ENCODE assay signal across 22 mouse cellular contexts in genomic region chr2:98269562-98269961, GRCm38 (mm10).
A peak's percentile ranks its signal among the peaks of the same experiment; 100 is the strongest.
DNase-seq lines count a peak whose midpoint lies in the region; ATAC-seq lines count a peak whose summit lies in the region.
"Had no signal": no experiment of that assay in that cellular context is flagged by ENCODE, and none has a peak within 500 bp of the region (broad histone marks: within the 10 kb centered on the region; RNA-seq: fewer than 3 reads in every experiment).

No protein-coding gene starts in this region.

- no peak for ATAC-seq in neural tube, embryonic 15.5 days (ENCODE audit: low FRiP score)
- ATAC-seq: forebrain, embryonic 16.5 days; intestine, postnatal 0 days had no signal

- no peaks in the 10 kb centered on the region for H3K9me3 ChIP-seq in embryonic facial prominence, embryonic 10.5 days
- no peaks in the 10 kb centered on the region for H3K9me3 ChIP-seq in neural tube, embryonic 15.5 days (replicated peaks)
- H3K9me3 ChIP-seq: embryonic facial prominence, embryonic 12.5 days; G1E; hindbrain, embryonic 13.5 days; kidney, embryonic 15.5 days; limb, embryonic 13.5 days; lung, embryonic 15.5 days; midbrain, embryonic 12.5 days; neural tube, embryonic 12.5 days had no signal

- no peak overlapping the region for H3K9ac ChIP-seq in neural tube, embryonic 15.5 days (replicated peaks)
- H3K9ac ChIP-seq: embryonic facial prominence, embryonic 12.5 days; hindbrain, embryonic 13.5 days; kidney, embryonic 15.5 days; limb, embryonic 13.5 days; liver, embryonic 14.5 days; lung, embryonic 15.5 days; midbrain, embryonic 12.5 days; neural tube, embryonic 12.5 days had no signal

- H3K4me1 ChIP-seq in embryonic facial prominence, embryonic 10.5 days: peaks cover 3% of the 10 kb centered on the region; the same call in 1 of the 2 replicates
- H3K4me1 ChIP-seq in neural tube, embryonic 15.5 days: no peaks in the 10 kb centered on the region
- H3K4me1 ChIP-seq: embryonic facial prominence, embryonic 12.5 days; hindbrain, embryonic 13.5 days; kidney, embryonic 15.5 days; limb, embryonic 13.5 days; lung, embryonic 15.5 days; midbrain, embryonic 12.5 days; neural tube, embryonic 12.5 days had no signal

- WGBS in embryonic facial prominence, embryonic 10.5 days: 16% methylated on average over 1 of the region's 1 CpGs
- 51% methylated on average over 1 of the region's 1 CpGs for WGBS in neural tube, embryonic 15.5 days

- H3K4me2 ChIP-seq in neural tube, embryonic 15.5 days: no peak overlapping the region
- H3K4me2 ChIP-seq: embryonic facial prominence, embryonic 12.5 days; hindbrain, embryonic 13.5 days; kidney, embryonic 15.5 days; limb, embryonic 13.5 days; lung, embryonic 15.5 days; midbrain, embryonic 12.5 days; neural tube, embryonic 12.5 days had no signal

- DNase-seq in embryo, embryonic 10 days (ENCODE audit: low spot score): peak; percentile 14
- no peak for DNase-seq in embryo, embryonic 9.5 days (ENCODE audit: extremely low spot score)
- peak; percentile 24 for DNase-seq in brain, adult 2 months (ENCODE audit: low read depth, low spot score)
- peak; percentile 2 for DNase-seq in cerebellum, adult 9-11 months
- DNase-seq in embryonic facial prominence, embryonic 10.5 days (ENCODE audit: low spot score): peak; percentile 50
- no peak for DNase-seq in gastrocnemius, postnatal 14 days
- DNase-seq: adrenal gland, postnatal 25 days; kidney, postnatal 4 days; thymus, postnatal 25 days had no signal

- H3K36me3 ChIP-seq in embryonic facial prominence, embryonic 10.5 days (replicated peaks): no peaks in the 10 kb centered on the region
- H3K36me3 ChIP-seq in neural tube, embryonic 15.5 days: no peaks in the 10 kb centered on the region
- H3K36me3 ChIP-seq: embryonic facial prominence, embryonic 12.5 days; G1E; hindbrain, embryonic 13.5 days; kidney, embryonic 15.5 days; limb, embryonic 13.5 days; lung, embryonic 15.5 days; midbrain, embryonic 12.5 days; neural tube, embryonic 12.5 days had no signal

- no peak overlapping the region for H3K27ac ChIP-seq in embryonic facial prominence, embryonic 10.5 days (replicated peaks)
- H3K27ac ChIP-seq in neural tube, embryonic 15.5 days (replicated peaks): no peak overlapping the region
- H3K27ac ChIP-seq: embryonic facial prominence, embryonic 12.5 days; hindbrain, embryonic 13.5 days; kidney, embryonic 15.5 days; limb, embryonic 13.5 days; liver, embryonic 14.5 days; lung, embryonic 15.5 days; macrophage; midbrain, embryonic 12.5 days; neural tube, embryonic 12.5 days had no signal

- H3K4me3 ChIP-seq in embryonic facial prominence, embryonic 10.5 days: no peak overlapping the region
- H3K4me3 ChIP-seq in neural tube, embryonic 15.5 days (replicated peaks): no peak overlapping the region
- H3K4me3 ChIP-seq: embryonic facial prominence, embryonic 12.5 days; hindbrain, embryonic 13.5 days; kidney, embryonic 15.5 days; limb, embryonic 13.5 days; lung, embryonic 15.5 days; midbrain, embryonic 12.5 days; neural tube, embryonic 12.5 days had no signal

- intact Hi-C loops in gastrocnemius, postnatal 14 days (cut with DNase I; ENCODE audit: low total_unique reads): no loop called here

- H3K27me3 ChIP-seq in embryonic facial prominence, embryonic 10.5 days (replicated peaks; ENCODE audit: low read depth, poor library complexity, severe bottlenecking): no peaks in the 10 kb centered on the region
- no peaks in the 10 kb centered on the region for H3K27me3 ChIP-seq in neural tube, embryonic 15.5 days (replicated peaks)
- H3K27me3 ChIP-seq: embryonic facial prominence, embryonic 12.5 days; hindbrain, embryonic 13.5 days; kidney, embryonic 15.5 days; limb, embryonic 13.5 days; lung, embryonic 15.5 days; midbrain, embryonic 12.5 days; neural tube, embryonic 12.5 days had no signal

Comparison
In these comparisons a context has a peak if more than half of its experiments do, and no peak if none do; other contexts are left out.
1. DNase-seq: peak in embryo, embryonic 10 days (single experiment), brain, adult 2 months (single experiment), cerebellum, adult 9-11 months (single experiment) and embryonic facial prominence, embryonic 10.5 days (single experiment); none in embryo, embryonic 9.5 days (single experiment) and gastrocnemius, postnatal 14 days (single experiment).